Comparison of ENCODE assay signal across 19 mouse cellular contexts in the genomic region with DNA sequence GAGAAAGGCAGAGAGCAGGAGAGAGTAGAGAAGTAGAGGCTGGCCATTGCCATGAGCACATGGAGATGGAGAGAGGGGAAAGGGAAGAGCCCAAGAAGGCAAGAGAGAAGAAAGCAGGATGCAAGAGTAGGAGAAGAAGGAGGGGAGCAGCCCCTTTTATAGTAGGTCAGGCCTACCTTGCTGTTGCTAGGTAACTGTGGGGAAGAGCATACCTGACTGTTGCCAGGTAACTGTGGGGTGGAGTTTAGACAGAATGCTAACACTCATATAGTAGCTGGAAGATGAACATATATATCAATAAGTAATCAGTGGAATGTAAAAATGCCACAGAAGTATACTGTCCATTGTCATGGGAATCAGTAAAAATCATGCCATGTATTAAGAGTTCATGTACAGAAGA.
"Had no signal": no experiment of that assay in that cellular context is flagged by ENCODE, and none has a peak within 500 bp of the region (broad histone marks: within the 10 kb centered on the region; RNA-seq: fewer than 3 reads in every experiment).

No protein-coding gene starts in this region.

- H3K27me3 ChIP-seq: midbrain, embryonic 12.5 days; midbrain, embryonic 15.5 days; neural tube, embryonic 13.5 days; neural tube, embryonic 15.5 days had no signal

- H3K36me3 ChIP-seq: midbrain, embryonic 10.5 days; midbrain, embryonic 12.5 days; midbrain, embryonic 15.5 days; neural tube, embryonic 13.5 days; neural tube, embryonic 15.5 days had no signal

- ATAC-seq: midbrain, embryonic 15.5 days had no signal

- H3K9me3 ChIP-seq: midbrain, embryonic 12.5 days; midbrain, embryonic 15.5 days; neural tube, embryonic 13.5 days; neural tube, embryonic 15.5 days had no signal

- DNase-seq: lung, adult 18-20 months; lung, embryonic 14.5 days; lung, postnatal 10 days; lung, postnatal 4 days; retina, postnatal 1 day; right cerebral cortex, adult 18-20 months; right cerebral cortex, postnatal 25 days; right cerebral cortex, postnatal 4 days; spleen, adult 18-20 months; thymus, adult 18-20 months; thymus, postnatal 14 days; thymus, postnatal 36 days had no signal

- H3K4me3 ChIP-seq: midbrain, embryonic 10.5 days; midbrain, embryonic 12.5 days; midbrain, embryonic 15.5 days; myocyte; neural tube, embryonic 13.5 days; neural tube, embryonic 15.5 days had no signal

- H3K9ac ChIP-seq: liver, embryonic 14.5 days; lung, embryonic 14.5 days; midbrain, embryonic 12.5 days; midbrain, embryonic 15.5 days; neural tube, embryonic 13.5 days; neural tube, embryonic 15.5 days had no signal

- H3K27ac ChIP-seq: liver, embryonic 14.5 days; midbrain, embryonic 10.5 days; midbrain, embryonic 12.5 days; midbrain, embryonic 15.5 days; neural tube, embryonic 13.5 days; neural tube, embryonic 15.5 days had no signal

- H3K4me2 ChIP-seq: lung, embryonic 14.5 days; midbrain, embryonic 12.5 days; midbrain, embryonic 15.5 days; neural tube, embryonic 13.5 days; neural tube, embryonic 15.5 days had no signal
